Mouse (Mus musculus) heart, adult 2 months (tissue): Measurements from ENCODE around the gene Celf2.

Experiments
- CTCF ChIP-seq: fragments of 200-600 bp; IDR thresholded peaks from 2 replicates; pipeline ENCODE4 v1.8.1; 2022; ENCODE audit warnings: antibody characterized with exemption, mild to moderate bottlenecking, moderate library complexity
- EP300 ChIP-seq: fragments of 200-500 bp; IDR thresholded peaks from 2 replicates; pipeline ENCODE4 v1.6.1; 2011; ENCODE audit warnings: low read depth, low read length, control low read depth; ENCODE audit not compliant: insufficient read depth
- POLR2A ChIP-seq: fragments of 200-500 bp; IDR thresholded peaks from 2 replicates; pipeline ENCODE4 v1.6.1; 2011; ENCODE audit warnings: mild to moderate bottlenecking, low read depth, low read length, control low read depth; ENCODE audit not compliant: insufficient read depth

- TF ChIP-seq CTCF (no peak), EP300 (no peak), POLR2A (no peak)
These were observed 349.3 kb downstream of the Celf2 start for GRCm38 (mm10) chr2:7160108-7160507.
